Mouse (Mus musculus) G1E-ER4 (cell line): ENCODE data around the gene Aox4. TPM values are rescaled to one million over a fixed set of nuclear protein-coding genes. Genes with fewer than 3 reads are reported as not detected.

Experiments
- GATA1 ChIP-seq: IDR thresholded peaks from one replicate; pipeline ENCODE4 v1.8.0; 2012; ENCODE audit warnings: low read length, inconsistent platforms
- polyA plus RNA-seq: library from polyadenylated mRNA; stranded (reverse); fragments of >175 nt; gene quantifications from 2 replicates; pipeline ENCODE4 v1.2.3, GENCODE M21; 2012

Aox4 gene
- polyA plus RNA-seq, 1 experiment = 0.05 TPM

DNA sequence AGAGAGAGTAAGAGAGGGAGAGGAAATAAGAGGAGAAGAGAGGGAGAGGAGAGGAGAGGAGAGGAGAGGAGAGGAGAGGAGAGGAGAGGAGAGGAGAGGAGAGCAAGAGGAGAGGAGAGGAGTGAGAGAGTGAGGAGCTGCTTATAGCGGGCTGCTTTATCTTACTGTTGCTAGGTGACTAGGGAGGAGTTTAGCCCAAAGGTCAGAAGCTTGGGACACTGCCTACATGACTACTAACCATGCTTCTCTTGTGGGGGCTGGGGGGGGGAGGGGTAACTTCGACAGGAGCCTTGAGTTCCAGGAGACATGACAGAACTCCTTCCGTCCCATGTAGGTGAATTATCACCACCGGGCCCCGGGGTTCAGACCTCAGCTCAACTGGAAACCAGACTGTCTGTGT lies 20.3 kb downstream of the Aox4 start:
- no peak for TF ChIP-seq GATA1

DNA sequence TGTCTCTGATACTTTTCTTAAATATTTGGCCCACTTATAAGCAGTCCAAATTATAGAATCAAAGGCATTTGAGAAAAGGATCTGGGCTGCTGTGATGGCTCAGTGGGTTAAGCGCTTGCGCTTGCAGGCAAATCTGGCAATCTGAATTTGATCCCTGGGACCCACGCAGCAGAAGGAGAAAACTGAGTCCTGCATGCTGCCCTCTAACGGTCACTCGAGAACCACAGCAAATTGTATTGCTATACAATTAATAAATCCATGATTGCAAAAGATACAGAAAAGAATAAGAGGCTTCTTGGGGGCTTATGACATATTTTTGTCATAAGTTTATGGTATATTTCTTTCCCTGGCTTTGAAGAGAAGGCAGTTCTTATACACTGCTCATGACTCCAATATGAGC lies 25.2 kb downstream of the Aox4 start:
- TF ChIP-seq GATA1 = no peak

DNA sequence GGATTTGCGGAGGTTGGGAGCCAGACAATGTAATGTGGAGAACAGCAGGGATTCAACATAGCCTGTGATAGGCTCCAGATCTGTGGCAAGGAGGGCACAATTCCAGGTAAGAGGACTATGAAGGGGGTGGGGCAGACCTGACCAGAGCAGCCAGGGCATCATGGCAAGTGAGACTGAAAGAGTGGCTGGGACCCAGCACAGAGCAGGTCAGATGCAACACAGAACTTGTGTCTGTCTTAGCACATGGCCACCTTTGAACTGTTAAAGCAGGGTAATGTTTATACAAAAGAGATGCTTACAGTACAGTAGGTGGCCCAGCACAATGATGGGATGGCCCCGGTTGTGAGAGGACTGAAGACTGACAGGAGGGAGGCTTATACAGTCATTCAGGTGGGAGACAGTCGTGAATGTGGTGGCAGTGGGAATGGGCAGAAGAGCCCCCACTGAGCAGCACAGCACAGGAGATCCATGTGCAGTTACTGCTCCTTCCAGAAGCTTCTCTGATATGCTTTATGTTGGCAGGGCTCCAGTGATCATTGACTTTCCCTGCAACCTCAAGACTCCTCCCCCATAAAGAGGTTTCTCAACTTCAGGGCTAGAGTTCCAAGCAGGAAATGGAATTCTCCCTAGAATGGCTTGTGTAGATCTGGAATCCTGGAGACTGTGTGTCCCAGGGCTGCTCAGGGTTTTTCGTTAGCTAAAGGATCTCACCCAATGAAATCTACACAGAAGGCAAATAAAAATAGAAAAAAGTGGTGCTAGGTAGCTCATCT lies 27.5 kb downstream of the Aox4 start:
- TF ChIP-seq GATA1 = no peak

DNA sequence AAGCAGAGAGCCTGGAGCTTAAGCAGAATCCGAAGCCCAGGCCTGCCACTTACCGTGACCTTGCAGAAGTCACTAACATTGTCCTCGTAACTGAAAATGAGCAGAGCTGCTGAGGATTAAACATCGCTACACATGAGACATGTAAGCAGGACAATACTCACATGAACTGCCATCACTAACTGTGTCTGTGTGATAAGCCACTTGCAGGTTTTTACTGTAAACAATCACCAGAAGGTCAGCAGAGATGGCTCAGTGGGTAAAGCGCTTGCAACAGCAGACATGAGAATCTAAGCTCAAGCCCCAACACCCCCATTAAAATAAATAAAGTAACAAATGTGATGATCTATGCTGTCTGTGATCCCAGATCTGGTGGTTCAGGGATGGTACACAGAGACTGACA lies 28.2 kb downstream of the Aox4 start:
- TF ChIP-seq GATA1 = no peak

DNA sequence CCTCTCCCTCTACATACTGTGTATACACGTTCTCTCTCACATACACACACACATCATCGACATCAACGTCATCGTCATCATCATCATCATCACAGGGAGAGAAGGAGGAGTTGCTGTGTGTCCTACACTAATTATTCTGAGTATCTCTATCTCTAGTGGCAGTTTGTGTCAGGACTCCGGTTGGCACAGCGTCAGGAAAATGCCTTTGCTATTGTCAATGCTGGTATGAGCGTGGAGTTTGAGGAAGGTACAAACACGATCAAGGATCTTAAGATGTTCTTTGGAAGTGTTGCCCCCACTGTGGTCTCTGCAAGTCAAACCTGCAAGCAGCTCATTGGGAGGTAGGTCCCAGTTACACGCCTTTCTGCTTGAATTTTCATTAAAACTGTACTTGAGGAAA lies 28.8 kb downstream of the Aox4 start:
- TF ChIP-seq GATA1 = no peak

DNA sequence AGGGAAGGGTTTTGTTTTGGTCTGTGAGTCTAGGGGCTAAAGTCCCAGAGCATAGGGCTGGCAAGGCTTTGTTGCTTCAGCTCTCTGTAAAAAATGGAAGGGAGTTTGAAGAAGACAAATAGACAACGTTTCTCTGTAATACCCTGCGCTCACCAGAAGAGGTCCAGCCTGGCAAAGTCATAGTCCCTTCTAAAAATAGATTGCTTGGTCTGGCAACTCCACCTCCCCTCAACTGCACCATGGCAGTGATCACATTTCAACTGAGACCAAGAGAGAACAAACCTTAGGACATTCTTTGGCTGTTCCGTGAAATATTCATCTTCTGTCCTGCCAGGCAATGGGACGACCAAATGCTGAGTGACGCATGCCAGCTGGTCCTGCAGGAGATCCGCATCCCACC lies 30.1 kb downstream of the Aox4 start:
- no peak for TF ChIP-seq GATA1

DNA sequence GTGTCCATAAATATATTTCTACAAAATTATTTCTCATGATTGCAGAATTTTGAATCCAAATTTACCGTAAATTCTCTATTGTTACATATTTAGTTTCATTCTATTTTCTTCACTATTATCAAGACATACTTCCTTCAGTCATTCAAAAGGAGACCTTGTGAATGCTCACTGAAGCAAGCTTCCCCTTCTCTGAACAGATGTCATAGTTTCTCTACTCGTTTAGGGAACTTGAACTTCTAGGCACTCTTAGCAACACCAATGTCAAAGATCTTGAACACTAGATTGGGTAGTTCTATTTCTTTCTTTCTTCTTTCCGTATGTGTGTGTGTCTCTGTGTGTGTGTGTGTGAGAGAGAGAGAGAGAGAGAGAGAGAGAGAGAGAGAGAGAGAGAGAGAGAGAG lies 34.3 kb downstream of the Aox4 start:
- TF ChIP-seq GATA1 = no peak

DNA sequence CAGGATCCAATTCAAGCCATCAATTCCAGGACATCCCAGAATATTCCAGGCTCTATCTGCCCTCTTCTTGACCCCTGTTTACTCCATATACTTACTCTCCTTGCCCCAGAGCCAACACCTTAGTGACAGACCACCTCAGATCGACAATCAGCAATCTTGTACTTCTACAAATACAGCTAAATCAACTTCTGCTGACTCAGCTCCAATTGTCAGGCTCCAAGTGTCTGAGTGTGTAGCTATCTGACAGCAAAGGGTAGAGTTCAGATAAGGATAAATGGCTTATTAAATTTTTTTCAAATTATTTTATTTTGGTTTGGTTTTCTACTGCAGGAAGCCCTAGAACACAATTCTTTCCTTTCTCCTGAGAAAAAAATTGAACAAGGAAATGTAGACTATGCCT lies 38.3 kb downstream of the Aox4 start:
- TF ChIP-seq GATA1 = no peak

DNA sequence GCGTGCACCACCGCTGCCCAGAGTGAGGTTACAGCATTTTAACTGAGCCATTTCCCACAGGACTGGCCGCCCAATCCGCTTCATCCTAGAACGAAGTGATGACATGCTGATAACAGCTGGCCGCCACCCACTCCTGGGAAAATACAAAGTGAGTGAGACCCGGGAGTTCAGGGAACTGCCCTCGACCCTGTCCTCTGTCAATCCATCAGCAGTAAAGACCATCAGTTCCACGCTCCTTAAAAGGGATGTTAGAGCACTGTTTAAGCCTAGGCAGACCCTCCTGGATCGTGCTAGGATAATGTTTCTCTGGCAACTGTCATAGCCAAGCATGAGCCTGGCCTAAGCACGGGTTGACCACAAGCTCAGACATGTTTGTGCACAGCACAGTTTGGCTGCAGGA lies 43.3 kb downstream of the Aox4 start:
- TF ChIP-seq GATA1 = no peak

DNA sequence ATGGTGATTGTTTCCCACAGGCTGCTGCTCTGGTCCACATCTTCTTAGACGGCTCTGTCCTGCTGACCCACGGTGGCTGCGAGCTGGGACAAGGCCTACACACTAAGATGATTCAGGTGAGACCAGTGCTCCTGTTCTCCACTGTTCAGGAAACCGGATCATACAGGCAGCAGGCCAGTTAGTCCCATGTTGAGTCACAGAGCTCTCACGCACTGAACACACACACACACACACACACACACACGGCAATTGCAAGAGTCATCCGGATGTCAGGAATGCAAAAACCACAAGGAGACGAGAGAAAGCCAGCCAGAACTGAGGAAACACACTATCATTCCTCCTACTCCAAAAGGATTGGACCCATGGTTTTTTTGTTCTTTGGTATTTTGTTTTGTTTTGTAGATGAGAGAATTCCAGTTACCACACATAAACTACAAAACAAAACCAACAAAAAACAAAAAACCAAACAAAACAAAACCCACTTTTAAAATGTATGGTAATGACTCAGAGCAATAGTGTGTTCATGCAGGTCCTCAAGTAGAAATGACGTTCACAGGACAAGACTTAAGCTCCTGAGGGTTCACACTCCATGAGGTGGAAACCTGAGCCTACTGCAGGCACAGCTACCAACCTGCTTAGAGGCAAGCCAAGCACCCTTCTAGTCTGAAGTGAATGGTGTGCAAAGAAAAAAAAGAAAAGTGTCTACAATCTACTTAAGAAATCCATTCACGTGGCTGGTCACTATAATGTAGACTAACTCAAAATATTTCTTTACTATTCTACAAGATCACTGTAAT lies 47.2 kb downstream of the Aox4 start:
- no peak for TF ChIP-seq GATA1

DNA sequence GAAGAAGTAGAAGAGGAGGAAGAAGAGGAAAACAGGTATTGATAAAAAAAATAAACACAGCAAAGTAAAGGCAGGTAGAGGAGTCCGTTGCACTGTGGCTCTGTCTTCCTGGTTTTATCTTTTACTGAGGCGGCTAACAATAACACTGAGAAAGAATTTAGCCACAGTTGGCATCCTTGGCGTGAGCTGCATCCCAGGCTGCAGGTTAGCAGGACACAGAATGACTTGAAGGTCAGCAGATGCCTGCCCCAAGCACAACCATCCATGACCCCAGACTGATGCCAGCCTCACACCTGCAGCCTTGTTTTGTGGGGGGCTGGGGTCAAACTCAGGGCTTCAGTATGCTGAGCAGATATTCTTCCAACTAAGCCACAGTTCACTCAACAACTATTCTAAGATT lies 50.1 kb downstream of the Aox4 start:
- TF ChIP-seq GATA1 = no peak

DNA sequence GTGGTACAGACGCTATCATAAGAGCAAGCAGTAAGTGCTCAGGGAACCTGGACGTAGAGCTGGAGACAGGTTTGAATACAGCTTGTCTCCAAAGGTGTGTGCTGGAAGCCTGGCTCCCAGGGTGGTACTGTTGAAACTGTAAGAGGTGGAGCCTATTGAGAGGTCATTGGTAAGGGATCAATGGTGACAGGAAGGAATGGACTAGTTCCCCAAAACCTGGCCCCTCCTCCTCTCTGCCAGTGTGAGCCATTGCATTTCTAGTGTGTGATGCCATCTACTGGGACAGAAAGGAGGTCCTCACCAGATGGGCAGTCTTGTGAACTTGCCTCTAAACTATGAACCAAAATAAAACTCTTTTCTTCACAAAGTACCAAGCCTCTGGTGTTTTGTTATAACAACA lies 58.0 kb downstream of the Aox4 start:
- TF ChIP-seq GATA1 = no peak

DNA sequence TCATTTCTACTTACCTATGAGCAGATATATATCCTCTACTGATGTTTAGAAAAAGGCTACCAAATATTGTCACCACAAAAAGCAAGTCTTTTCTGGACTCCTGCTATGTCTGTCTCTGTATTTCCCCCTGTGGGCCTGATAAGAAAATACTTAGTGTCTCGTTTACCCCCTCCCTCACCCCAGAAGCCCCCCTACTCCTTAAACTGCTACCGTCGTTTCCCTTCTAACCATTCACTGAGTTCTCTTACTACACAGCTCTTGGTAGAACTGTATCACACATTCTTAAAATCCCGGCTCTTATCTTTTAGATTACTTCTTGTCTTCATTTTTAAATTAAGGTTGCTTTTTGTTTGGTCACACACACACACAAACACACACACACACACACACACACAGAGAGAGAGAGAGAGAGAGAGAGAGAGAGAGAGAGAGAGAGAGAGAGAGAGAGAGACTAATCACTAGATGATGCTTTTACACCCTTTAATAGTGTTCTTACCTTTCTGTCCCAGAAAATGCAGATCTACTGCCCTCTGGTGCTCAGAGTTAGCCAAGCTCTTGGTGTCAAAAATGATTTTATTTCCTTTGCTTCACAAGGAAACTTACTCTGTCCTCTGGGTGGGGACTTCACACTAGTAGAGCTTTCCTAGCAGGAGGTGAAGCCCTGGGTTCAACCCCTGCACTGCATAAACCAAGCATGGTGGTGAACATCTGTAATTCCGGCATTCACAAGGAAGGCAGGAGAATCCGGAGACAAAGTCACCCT lies 60.8 kb downstream of the Aox4 start:
- TF ChIP-seq GATA1 = no peak

DNA sequence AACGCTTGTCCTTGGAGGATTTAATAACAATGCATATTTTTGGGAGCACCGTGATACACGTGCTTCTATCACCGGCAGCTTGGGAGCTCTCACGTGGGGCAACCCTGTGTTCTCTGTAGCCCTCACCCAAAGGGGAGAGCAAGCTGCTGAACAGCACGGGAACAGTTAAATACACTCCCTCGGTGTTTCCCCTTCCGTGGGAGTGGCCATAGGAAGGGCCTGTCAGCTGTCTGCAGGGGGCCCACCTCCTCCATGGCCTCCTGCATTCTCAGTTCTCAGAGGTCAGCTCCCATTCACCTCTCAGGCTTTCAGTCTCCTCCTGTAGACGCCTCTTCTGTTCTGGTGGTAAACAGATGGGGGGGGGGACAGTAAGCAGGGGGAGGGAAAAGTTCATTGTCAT lies 65.7 kb downstream of the Aox4 start:
- no peak for TF ChIP-seq GATA1

DNA sequence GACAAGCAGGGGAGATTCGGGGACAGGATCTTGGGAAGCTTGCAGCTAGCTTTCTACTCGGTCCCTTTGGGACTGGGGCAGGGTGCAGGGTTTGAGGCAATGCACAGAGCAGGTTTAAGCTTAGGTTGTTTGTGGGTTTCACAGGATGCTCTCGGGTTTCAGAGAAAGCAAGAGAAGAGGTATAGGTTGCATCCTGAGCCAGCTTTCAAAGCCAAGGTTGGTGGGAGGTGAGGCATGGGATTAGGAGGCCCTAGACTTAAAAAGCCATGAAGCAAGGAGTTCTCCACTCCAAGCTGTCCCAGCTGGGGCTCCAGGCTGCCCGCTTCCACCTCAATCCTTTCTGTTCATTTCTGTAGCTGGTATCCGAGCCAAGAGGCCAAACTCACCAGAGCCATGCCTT lies 67.8 kb downstream of the Aox4 start, which contains the start of gene Aox2:
TSS of gene Aox2 (plus strand) at position 301 of the 400 bp plus-strand sequence.
- TF ChIP-seq GATA1 = no peak

DNA sequence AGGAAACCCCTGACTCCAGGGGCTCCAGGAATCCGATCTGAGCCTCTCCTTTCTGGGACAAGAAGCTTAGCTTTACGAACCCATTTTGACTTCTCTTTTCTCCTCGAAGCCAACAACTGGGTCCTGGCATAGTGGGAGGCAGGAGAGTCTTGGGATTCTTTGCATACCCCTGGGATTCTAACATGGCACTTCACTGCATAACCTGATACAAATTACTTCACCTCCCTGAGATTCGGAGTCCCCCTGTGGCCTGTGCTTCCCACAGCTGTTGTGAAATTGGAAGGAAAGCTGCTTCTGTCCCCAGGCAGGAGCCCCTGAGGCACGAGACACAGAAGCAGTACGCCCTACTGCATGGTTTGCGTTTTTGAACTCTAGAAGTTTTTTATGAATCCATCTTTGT lies 68.3 kb downstream of the Aox4 start:
- no peak for TF ChIP-seq GATA1
